Mouse (Mus musculus) adrenal gland, adult 8-10 months (tissue): ENCODE results near the gene Xylb. TPM values are rescaled to one million over a fixed set of nuclear protein-coding genes. Genes with fewer than 3 reads are reported as not detected.

Experiments
- DNase-seq: peaks from one replicate; pipeline ENCODE4 v3.0.0; 2022
- total RNA-seq, 4 experiments: library from RNA; stranded (reverse); gene quantifications; 2 replicates each; pipeline ENCODE4 v1.2.4; 2022

The Xylb gene
- 1 to 10 TPM in 3 of 4 experiments, under 1 TPM in 1; 0.87 to 2.2 (median 1.5) TPM for total RNA-seq

DNA sequence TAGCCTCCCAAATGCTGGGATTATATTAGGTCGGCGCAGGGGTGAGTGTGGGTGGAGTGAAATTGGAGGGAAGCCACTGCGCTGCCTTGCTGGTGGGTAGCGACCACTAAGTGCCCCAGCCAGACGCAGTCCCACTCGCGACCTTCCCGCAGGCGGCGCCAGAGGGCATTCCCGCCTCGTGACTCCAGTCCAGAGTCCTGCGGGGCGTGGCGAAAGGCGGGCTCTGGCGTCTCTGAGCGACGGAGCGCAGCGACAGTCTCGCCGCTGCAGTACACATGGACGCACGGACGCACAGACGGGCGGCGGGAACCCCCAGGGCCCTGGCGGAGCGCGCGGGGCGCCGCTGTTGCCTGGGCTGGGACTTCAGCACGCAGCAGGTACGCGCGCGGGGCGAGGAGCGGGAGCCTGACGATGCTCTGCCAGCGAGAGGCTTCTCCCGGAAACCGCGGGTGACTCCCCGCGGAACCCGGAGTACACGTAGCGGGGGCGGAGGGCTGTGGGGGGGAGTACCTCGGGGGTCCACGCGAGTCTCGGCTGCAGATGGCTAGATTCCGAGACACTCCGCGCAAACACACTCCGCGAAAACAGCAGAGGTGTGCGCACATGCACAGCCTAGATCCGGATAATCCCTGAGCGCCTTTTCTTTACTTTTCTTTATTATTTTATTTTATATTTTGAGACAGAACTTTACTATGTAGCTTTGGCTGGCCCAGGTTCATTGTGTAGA, at the start of gene Xylb:
Gene Xylb (plus strand): TSS at position 51 of the 727 bp plus-strand sequence.
- DNase-seq = peak; percentile 84

DNA sequence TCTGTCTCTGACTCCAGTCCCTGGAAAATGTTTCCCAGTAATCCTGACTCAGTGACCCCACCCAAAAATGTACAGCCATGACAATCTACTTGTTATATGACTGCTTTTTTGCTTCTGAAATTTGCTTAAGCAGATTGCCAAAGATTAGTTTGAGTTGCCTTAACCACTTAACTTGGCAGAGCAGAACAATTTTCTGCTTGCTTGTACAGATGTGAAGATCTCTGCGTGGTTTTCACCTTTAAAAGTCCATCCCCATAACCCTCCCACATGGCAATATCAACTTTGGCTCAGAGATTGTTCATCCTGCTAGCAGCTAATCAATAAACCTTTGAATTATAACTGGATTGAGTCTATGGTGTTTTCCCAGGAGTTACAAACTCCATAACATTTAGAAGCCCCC, 48.1 kb upstream of the Xylb start:
- no peak for DNase-seq

DNA sequence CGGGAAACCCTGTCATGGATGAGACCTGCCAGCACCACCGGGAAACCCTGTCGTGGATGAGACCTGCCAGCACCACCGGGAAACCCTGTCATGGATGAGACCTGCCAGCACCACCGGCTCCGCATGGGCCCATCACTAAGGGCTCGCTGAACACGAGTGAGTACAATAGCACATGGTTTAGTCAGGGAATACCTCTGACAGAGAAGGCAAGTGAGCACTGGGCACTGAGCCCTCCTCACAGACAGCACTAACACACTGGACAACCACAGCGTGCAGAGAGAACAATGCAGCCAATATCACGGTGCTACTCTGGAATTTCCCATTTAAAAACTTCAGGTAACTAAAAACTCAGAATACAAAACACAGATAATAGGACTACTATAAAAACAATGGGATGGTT, 44.1 kb upstream of the Xylb start:
- no peak for DNase-seq

DNA sequence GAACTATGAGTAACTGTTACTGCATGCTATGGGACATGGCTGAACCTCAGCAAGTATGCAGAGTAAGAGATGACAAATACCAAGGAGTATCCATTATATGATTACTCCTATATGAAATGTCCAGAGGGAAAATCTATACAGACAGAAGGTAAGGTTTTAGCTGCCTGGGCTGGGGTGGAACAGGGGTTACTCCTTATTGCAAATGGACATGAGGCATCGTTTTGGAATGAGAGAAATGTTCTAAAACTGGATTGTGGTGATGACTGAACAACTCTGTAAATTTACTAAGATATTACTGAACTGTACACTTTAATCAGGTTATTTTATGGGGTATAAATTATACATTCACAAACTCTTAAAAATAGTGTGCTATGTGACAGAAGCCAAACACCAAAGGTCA, 38.3 kb upstream of the Xylb start:
- no peak for DNase-seq

DNA sequence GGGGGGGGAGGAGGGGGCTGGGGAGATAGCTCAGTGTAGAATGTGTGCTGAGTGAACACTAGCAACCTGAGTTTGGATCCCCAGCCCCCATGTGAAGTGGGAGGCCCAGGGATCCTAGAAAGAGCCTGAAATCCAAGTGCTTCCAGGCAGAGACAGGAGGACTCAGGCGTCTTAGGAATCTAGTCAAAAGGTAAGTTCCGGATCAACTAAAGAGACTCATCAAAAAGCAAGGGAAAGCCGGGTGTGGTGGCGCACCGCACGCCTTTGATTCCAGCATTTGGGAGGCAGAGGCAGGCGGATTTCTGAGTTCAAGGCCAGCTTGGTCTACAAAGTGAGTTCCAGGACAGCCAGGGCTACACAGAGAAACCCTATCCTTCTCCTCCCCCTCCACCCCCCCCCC, 36.7 kb upstream of the Xylb start:
- DNase-seq = no peak

DNA sequence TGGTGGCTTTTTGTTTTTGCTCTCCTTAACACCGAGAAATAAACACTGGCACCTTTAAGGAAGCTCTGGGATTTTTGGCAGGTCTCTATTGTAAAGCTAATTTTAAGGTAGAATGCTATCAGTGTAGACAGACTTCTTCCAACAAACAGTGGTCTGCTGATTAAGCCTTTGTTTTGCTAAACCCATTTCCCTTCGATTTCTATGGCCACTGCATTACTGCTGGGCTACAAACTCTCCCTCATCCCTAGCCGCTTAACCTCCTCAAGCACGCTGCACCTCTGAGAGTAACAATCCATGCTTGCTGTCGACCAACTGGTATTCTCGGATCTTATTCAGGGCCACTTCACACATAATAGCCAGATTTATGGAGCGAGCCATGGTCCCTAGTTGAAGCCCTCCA, 36.2 kb upstream of the Xylb start:
- no peak for DNase-seq

DNA sequence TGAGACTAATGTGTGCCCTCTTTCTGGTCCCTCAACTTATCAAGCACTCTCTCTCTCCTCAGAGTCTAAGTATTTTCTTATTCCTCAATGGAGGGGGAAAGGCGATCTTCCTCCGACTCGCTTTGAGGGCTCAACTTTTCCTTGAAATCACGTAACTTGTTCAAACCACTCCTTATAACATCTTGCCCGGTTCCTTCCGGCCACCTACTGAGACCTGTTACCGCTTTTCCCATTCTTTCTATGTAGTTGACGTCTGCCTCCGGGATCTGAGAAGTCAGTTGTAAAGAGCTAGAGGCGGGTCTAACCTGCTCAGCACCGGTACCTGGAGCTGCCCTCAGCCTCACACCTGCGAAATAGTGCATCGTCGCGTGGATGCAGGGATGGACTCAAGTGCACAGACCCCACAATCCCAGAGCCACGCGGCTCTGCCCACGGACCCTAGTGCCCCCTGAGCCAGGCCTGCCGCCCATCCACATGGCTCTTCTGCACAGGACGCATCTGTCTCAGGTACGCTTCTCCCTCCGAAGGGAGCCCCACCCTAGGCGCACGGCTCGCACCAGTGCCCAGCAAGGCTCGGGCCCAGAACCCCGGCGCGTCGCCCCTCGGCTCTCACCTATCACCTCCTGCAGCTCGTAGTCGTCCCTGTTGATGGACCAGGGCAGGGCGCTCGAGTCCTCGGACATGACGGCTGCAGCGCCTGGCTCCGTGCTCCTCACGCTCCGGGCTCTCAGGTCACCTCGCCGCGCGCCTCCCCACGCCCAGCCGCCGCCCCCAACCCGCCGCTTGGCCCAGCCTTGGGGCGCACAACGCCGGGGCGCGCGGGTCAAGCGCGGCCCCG, 35.6 kb upstream of the Xylb start:
- no peak for DNase-seq

DNA sequence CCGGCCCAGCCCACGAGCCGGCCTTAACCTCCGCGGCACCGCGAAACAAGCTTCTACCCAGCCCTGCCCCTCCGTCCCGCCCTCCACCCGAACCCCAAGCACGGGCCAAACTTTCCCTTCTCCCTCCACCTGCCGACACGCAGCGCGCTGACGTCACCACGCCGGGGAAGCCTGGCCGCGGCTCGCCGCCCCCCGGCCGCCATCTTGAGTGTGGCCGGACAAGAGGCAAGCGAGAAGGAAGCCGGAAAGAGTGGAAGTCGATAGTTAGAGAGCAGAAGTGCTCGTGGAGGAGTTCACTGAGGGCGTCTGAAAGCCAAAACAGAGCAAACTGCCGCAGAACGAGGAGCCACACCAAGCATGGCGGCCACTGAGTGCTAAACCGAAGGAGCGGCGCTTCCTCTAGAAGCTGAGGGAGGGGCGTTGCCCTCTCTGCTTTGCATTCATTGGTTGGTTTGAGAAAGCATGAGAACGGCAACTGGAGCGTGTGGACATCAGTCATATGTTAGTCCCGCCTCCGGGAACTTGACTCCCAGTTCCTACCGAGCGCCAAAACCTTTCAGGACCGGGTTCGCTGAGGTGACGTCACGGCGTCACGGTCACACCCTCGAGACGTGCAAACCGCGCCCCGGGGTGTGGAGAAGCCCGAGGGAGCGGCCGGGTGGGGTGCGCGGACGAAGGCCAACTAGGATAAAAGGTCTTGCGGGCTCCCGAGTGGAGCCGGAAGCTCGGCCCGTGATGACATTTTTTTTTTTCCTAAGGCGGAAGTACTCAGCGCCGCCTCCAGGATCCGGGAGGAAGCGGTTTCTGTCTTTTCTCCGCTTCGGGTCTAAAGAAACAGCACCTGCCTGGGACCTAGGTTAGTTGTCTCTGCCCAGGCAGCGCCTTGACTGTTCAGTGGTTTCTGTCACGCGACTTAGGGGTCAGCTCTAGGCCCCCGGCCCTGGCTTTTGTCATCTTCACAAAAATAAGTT, 34.6 kb upstream of the Xylb start, which contains the start of gene Oxsr1:
Gene Oxsr1 (minus strand): TSS at position 139 of the 971 bp plus-strand sequence.
- peak; percentile 100 for DNase-seq

DNA sequence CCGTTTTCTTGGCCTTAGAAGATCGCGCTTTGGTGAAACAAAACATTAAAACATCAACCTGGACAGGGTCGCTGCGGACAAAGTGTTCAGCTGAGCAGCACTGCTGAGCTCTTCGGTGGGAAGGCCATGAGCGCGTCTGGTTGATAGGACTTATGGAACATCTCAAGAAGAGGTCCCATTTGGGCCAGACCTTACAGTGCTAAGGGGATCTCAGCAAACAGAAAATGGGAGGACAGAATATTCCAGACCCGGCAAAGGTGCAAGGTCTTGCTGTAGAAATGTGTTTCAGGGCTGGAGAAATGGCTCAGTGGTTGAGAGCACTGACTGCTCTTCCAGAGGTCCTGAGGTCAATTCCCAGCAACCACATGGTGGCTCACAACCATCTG, 33.9 kb upstream of the Xylb start:
- DNase-seq = no peak

DNA sequence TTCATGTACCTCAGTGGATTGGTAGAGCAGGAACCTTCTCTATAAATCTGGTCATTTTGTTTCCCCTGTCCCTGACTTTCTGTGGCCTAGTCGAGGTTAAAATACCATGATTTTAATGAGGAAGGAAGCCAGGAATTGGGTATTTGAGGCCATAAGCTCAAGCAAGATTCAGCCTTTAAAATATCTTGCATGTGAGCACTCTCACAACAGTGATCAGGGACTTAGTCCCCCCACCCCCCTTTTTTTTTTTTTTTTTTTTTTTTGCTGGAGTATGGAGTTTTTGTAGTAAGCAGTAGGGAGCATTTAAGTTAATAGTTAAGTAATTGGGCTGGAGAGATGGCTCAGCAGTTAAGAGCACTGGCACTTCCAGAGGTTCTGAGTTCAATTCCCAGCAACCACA, 33.1 kb upstream of the Xylb start:
- no peak for DNase-seq

DNA sequence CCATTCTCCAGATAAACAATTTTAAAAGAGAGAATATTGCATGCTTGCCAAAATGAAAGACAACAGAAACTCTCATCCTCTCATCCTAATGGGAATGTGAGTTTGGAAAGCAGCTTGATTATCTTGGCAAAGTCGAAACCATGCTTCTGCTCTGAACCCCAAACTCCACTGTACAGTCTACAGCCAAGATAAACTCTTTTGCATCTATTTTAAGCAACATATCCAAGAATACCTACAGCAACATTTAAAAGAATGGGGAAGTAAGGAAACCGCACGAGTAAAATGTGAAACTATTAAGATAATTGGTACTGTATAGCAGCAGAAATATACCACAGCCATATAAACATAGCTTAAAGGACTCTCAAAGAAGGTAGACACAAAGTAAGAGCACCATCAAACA, 28.7 kb upstream of the Xylb start:
- DNase-seq = no peak

DNA sequence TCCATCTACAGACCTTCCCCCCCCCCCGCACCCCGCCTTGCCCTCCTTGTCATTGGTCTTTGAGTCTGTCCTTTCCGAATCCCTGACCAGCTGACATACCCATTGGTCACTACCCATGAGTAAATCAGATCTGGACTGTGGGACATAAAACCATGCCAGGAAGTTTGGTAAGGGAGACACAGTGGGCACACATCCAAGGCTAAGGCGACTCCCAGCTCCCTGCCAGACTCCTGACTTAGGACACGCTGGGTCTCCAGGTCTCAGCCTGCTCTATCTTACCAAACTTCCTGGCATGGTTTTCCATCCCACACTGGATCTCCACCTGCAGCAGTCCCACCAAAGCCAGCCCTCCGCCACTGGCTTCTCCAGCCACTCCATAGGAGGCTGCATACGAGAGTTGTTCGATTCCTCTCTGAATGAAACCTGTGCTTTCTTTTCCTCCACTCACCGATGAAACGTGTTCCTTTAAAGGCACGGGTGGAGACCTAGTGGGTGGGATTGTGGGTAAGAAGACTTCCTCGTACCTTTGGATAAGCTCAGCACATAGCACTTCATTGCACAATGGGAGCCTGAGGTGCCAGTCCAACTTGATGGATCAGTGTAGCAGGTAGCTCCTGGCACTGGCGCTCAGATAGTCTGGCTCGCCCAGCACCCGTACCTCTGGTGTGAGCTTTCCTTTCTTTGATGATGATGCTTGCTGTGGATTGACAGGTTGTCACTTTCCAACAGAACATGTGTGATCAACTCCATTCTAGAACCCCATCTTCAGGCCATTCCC, 26.8 kb upstream of the Xylb start:
- DNase-seq = peak; percentile 50

DNA sequence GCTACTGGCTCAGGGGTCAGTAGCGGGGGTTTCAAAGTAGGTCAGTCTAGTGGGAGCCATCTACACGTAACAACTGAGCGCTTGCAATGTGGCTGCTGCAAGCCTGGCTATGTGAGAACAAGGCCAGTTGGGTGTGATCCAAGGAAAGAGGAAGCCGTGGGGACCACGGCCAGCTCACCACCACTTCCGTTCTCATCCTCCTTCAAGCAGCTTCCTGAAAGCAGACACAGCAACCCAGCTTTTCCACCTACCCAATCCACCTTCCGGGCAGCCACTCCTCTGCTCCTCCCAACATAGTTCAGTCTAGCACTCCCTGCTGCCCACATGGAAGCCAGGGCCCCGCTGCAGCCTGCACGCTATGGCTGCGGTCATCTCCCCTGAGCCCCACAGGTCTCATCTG, 22.9 kb upstream of the Xylb start:
- DNase-seq = no peak

DNA sequence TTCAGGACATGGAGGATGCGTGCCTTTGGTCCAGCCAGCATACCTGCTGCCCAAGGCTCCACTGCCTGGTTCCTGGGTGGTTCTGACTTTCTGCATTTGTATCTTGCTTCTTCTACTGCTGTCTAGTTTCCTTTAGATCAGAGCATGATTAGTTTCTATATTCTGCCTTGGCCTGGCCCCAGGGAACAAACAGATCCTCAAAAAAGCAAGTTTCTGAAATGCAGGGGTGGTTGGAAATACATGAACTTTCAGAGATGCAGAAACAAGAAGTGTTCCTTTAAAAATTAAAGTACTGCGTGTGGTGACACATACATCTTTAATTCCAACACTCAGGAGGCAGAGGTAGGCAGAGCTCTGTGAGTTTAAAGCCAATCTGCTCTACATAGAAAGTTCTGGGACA, 22.3 kb upstream of the Xylb start:
- DNase-seq = no peak

DNA sequence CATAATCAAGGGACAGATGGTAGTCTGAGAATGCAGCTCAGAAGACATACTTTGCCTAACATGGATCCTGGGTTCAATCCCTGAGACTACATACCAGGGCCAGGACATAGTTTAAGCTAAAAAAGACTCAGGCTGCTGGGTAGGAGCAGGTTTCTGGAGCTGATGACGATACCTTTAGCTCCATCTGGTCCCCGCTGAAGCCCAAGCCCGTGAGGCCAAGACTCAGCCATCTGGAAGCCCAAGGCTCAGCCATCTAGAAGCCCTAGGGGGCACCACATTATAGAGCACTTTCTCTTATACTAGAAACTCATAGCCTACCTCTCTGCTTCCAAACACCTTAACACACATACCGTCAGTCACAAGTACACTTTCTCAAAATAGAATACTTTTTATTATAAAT, 21.6 kb upstream of the Xylb start:
- no peak for DNase-seq

DNA sequence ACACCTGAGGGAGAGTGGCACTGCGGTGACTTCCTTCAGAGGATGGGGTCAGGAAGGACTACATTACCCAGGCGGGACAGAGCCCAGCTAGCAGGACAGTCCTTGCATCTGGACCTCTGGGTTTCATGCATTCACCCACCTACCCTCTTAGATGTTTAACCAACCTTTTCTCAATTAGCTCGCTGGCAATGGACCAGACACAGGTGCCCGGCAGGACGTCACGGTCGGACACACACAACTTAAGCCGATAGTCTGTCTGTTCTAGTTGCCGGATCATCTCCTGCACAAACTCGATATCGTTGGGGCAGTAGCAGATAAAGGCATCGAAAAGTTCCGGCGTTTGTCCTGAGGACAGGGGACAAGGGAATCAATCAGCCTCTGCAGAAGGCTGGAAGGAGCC, 19.3 kb upstream of the Xylb start:
- DNase-seq = no peak

DNA sequence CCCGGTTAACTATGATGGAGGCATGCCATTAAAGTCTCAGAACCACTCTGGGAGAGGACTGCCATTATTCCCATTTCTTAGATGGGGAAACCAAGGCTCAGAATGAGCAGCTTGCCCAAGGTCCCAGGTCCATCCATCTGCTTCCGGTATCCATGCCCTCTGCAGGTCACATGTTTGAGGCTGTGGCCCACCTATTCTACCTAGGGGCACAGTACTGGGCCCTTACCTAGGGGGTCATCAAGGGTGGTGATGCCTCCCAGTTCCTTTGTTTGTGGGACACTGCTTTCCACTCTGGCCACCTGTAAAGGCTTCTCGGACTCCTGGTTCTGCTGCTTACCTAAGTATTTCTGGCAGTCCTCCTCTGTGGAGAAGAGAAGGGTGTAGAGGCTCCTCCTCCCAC, 18.8 kb upstream of the Xylb start:
- no peak for DNase-seq

DNA sequence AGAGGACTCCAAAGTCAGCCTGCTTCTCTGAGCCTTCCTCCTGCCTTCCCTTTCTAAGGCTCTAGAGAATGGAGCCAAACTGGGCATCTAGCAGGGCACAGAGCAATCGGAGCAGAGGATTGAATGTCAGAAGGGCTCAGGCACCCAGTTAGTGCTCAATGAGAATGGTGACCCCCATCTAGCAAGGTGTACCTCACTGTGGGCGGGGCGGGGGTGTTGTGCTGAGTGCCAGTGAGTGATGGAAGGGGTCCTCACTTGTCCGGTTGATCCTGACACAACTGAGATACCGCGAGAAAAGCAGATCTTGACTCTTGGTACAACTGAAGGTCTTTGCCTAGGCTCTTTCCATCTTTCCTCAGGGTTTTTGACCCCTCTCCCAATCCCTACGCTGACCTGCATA, 18.1 kb upstream of the Xylb start:
- no peak for DNase-seq

DNA sequence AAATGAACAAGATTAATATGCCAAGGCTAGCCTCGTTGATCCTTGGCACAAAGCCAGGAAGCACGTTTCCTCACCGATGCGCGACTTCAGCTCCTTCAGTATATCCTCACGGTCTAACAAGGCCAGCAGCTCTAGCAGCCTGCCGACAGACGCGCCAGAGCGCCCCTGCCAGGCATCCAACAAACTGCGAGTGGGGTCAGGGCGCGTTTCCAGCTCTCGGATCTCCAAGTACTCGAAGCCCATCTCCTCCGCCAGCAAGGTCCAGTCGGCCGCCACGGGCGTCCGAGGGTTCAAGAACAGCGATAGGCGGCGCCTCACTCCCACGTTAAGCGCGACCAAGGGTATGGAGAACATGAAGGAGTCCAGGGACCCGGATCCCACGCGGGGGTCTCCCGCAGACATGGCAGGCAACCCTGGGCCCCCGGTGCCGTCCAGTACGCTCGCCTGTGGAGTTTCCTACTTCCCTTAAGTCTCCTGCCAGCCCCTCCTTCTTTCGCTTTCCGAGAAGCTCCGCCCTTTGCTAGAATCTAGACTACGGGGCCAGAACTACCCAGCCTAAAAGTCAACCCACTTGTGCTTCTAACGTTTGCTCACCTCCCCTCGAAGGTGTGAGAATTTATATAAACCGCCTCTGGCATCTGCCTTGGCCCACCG, 17.5 kb upstream of the Xylb start, which contains the start of gene Acaa1a:
Gene Acaa1a (plus strand): TSS at position 119 of the 654 bp plus-strand sequence.
- peak; percentile 74 for DNase-seq

DNA sequence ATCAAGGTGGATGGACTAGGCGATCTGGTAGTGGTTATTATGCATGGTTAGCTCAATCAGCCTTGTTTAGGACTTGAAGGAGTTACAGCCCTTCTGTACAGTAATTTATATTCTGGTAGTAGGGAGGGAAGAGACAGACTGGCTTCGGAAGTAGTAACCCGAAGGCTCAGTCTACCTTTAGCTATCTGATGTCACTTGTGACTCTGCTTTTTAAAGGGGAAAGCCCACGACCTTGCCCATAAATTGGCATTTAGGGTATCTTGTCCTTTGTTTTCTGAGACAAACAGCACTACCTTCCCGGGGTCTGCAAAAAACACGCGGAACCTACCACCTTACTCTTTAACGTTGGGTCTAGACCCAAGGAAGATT, 17.0 kb upstream of the Xylb start:
- no peak for DNase-seq
